Mouse (Mus musculus): ENCODE data around the gene Rnf10.

- no peak for TF ChIP-seq POLR2A (IDR thresholded peaks at IDR 0.05; ENCODE audit: borderline replicate concordance, extremely low read depth, insufficient read depth, insufficient read length, poor library complexity, severe bottlenecking)
- no peak for TF ChIP-seq CTCF (IDR thresholded peaks at IDR 0.05; ENCODE audit: borderline replicate concordance, extremely low read depth, insufficient read depth, insufficient read length)
Measured at GRCm38 (mm10) chr5:115203735-115204561, 68.8 kb downstream of the Rnf10 start.

Measured in brain, embryonic 14.5 days (tissue).